8 mouse cellular contexts compared by ENCODE assay signal in the genomic region with DNA sequence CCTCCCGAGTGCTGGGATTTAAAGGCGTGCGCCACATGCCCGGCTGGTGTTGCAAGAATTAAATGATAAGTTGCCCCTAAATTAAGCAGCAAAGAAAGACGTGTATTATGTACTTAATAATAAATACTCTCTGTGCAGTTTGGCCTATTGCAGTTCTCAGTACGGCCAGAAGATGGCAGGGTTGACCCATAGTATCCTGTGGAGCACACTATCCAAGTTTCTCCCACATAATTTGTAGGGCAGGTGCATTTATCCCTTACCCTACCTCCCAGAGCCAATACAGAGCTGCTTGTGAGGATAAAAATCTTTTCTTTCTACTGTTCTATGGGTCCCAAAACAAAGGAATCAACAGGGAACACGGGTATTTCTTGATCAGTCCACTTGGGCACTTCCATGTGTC. TPM values are rescaled to one million over a fixed set of nuclear protein-coding genes. Genes with fewer than 3 reads are reported as not detected.
A peak's percentile ranks its signal among the peaks of the same experiment; 100 is the strongest.
DNase-seq lines count a peak whose midpoint lies in the region; ATAC-seq and TF ChIP-seq lines count a peak whose summit lies in the region.

No protein-coding gene starts in this region.

- TF ChIP-seq CTCF in spleen, adult 2 months (IDR thresholded peaks at IDR 0.05; ENCODE audit: extremely low read depth, insufficient read depth, insufficient read length, insufficient replicate concordance): peak; percentile 31; the same call in 1 of the 2 replicates

- H3K4me1 ChIP-seq in spleen, adult 2 months (ENCODE audit: control insufficient read depth, insufficient read depth, insufficient read length): no peaks in the 10 kb centered on the region
- H3K4me1 ChIP-seq in forebrain, embryonic 15.5 days: no peaks in the 10 kb centered on the region
- H3K4me1 ChIP-seq in limb, embryonic 13.5 days: no peaks in the 10 kb centered on the region
- no peaks in the 10 kb centered on the region for H3K4me1 ChIP-seq in neural tube, embryonic 11.5 days (ENCODE audit: control insufficient read depth, insufficient read depth, low read length)

- no peaks in the 10 kb centered on the region for H3K36me3 ChIP-seq in spleen, adult 2 months (ENCODE audit: control insufficient read depth, insufficient read depth, low read length)
- no peaks in the 10 kb centered on the region for H3K36me3 ChIP-seq in forebrain, embryonic 15.5 days
- H3K36me3 ChIP-seq in limb, embryonic 13.5 days: no peaks in the 10 kb centered on the region
- H3K36me3 ChIP-seq in neural tube, embryonic 11.5 days (ENCODE audit: control insufficient read depth, insufficient read depth, low read length): no peaks in the 10 kb centered on the region

- whole genome bisulfite sequencing in spleen, adult 2 months: 26% methylated on average over 7 of the region's 7 CpGs
- 25% methylated on average over 7 of the region's 7 CpGs for WGBS in forebrain, embryonic 15.5 days
- 17% methylated on average over 7 of the region's 7 CpGs for WGBS in limb, embryonic 13.5 days
- WGBS in neural tube, embryonic 11.5 days: 28% methylated on average over 7 of the region's 7 CpGs

- TF ChIP-seq POLR2A in spleen, adult 2 months (IDR thresholded peaks at IDR 0.05; ENCODE audit: low read depth, low read length): no peak

- no peaks in the 10 kb centered on the region for H3K27me3 ChIP-seq in spleen, adult 2 months (ENCODE audit: control insufficient read depth, insufficient read depth, low read length)
- H3K27me3 ChIP-seq in forebrain, embryonic 15.5 days: no peaks in the 10 kb centered on the region
- H3K27me3 ChIP-seq in limb, embryonic 13.5 days: no peaks in the 10 kb centered on the region
- no peaks in the 10 kb centered on the region for H3K27me3 ChIP-seq in neural tube, embryonic 11.5 days (ENCODE audit: control insufficient read depth, insufficient read depth, low read length)

- no peaks in the 10 kb centered on the region for H3K9me3 ChIP-seq in forebrain, embryonic 15.5 days
- H3K9me3 ChIP-seq in limb, embryonic 13.5 days: no peaks in the 10 kb centered on the region
- H3K9me3 ChIP-seq in neural tube, embryonic 11.5 days (ENCODE audit: control insufficient read depth, low read length): no peaks in the 10 kb centered on the region

- no peak overlapping the region for H3K4me2 ChIP-seq in forebrain, embryonic 15.5 days (replicated peaks)
- no peak overlapping the region for H3K4me2 ChIP-seq in limb, embryonic 13.5 days (replicated peaks)
- H3K4me2 ChIP-seq in neural tube, embryonic 11.5 days (ENCODE audit: low read depth): no peak overlapping the region

- no peak overlapping the region for H3K4me3 ChIP-seq in spleen, adult 2 months (ENCODE audit: extremely low read depth, insufficient read depth, insufficient read length)
- H3K4me3 ChIP-seq in forebrain, embryonic 15.5 days: no peak overlapping the region
- H3K4me3 ChIP-seq in limb, embryonic 13.5 days: no peak overlapping the region
- no peak overlapping the region for H3K4me3 ChIP-seq in neural tube, embryonic 11.5 days (ENCODE audit: low read depth, low read length)

- H3K9ac ChIP-seq in forebrain, embryonic 15.5 days (replicated peaks): no peak overlapping the region
- no peak overlapping the region for H3K9ac ChIP-seq in limb, embryonic 13.5 days
- no peak overlapping the region for H3K9ac ChIP-seq in neural tube, embryonic 11.5 days (ENCODE audit: low read length)

- DNase-seq in spleen, adult 2 months (ENCODE audit: low read depth in 1 of 2, low spot score in 2 of 2): peak in 1 of 2 experiments; percentile 12
- no peak for DNase-seq in spleen, postnatal 14 days (ENCODE audit: low spot score in 2 of 2)
- DNase-seq in c-Kit-positive CD71-negative TER-119-negative erythroid progenitor cells, embryonic 14.5 days (ENCODE audit: low read depth): peak; percentile 17
- peak; percentile 22 to 77 for DNase-seq in kidney, adult 8-10 months
- DNase-seq in neural tube, embryonic 11.5 days (ENCODE audit: low spot score): peak; percentile 54

- no peak overlapping the region for H3K27ac ChIP-seq in spleen, adult 2 months (ENCODE audit: insufficient read depth, low read length)
- no peak overlapping the region for H3K27ac ChIP-seq in forebrain, embryonic 15.5 days (replicated peaks)
- no peak overlapping the region for H3K27ac ChIP-seq in limb, embryonic 13.5 days
- no peak overlapping the region for H3K27ac ChIP-seq in neural tube, embryonic 11.5 days (ENCODE audit: low read depth, low read length)

- ATAC-seq in forebrain, embryonic 15.5 days (replicated peaks): peak; percentile 69
- peak; percentile 51; the same call in 1 of the 2 replicates for ATAC-seq in limb, embryonic 13.5 days (ENCODE audit: low FRiP score, low read depth)
- ATAC-seq in neural tube, embryonic 11.5 days (ENCODE audit: insufficient read depth, low FRiP score, low TSS enrichment): no peak
- no peak for ATAC-seq in monocyte, adult 5-6 weeks (replicated peaks; ENCODE audit: insufficient number of reproducible peaks, low FRiP score, low TSS enrichment, poor library complexity, severe bottlenecking)

RNA-seq across cellular contexts. Expression of gene Mbl2, which starts 15.4 kb away (rescaled TPM):
- polyA plus RNA-seq in spleen, adult 2 months (2012; rRNA removed): not detected in 2 replicates
- polyA plus RNA-seq in forebrain, embryonic 15.5 days (2015; fragmentation: Nextera tagmentation; extraction: Ambion mirVana): not detected in 2 replicates
- not detected in 2 replicates for polyA plus RNA-seq in limb, embryonic 13.5 days (2015; fragmentation: Nextera tagmentation; extraction: Ambion mirVana)
- not detected in 2 replicates for polyA plus RNA-seq in neural tube, embryonic 11.5 days (2014; fragmentation: Nextera tagmentation; extraction: Ambion mirVana)
- total RNA-seq in monocyte, adult 5-6 weeks (2017): not detected in 3 replicates

RNA-seq across cellular contexts. Expression of gene Gldc, which starts 42.1 kb away (rescaled TPM):
- polyA plus RNA-seq in spleen, adult 2 months (2012; rRNA removed): not detected in 2 replicates
- 15.4 and 15.7 TPM in 2 replicates for polyA plus RNA-seq in forebrain, embryonic 15.5 days (2015; fragmentation: Nextera tagmentation; extraction: Ambion mirVana)
- polyA plus RNA-seq in limb, embryonic 13.5 days (2015; fragmentation: Nextera tagmentation; extraction: Ambion mirVana): 1.9 and 2.3 TPM in 2 replicates
- 19.6 and 22.2 TPM in 2 replicates for polyA plus RNA-seq in neural tube, embryonic 11.5 days (2014; fragmentation: Nextera tagmentation; extraction: Ambion mirVana)
- not detected in 3 replicates for total RNA-seq in monocyte, adult 5-6 weeks (2017)

Comparison
In these comparisons a context has a peak if more than half of its experiments do, and no peak if none do; other contexts are left out.
1. DNase-seq: peak in c-Kit-positive CD71-negative TER-119-negative erythroid progenitor cells, embryonic 14.5 days (single experiment), kidney, adult 8-10 months (2 of 2) and neural tube, embryonic 11.5 days (single experiment); none in spleen, postnatal 14 days (0 of 2).
2. ATAC-seq: peak in forebrain, embryonic 15.5 days (single experiment) and limb, embryonic 13.5 days (single experiment); none in neural tube, embryonic 11.5 days (single experiment) and monocyte, adult 5-6 weeks (single experiment).